ENCODE assay signal across 15 mouse cellular contexts in genomic region chr4:48660619-48661575, GRCm38 (mm10). TPM values are rescaled to one million over a fixed set of nuclear protein-coding genes. Genes with fewer than 3 reads are reported as not detected.
DNase-seq lines count a peak whose midpoint lies in the region; ATAC-seq and TF ChIP-seq lines count a peak whose summit lies in the region.
"Had no signal": no experiment of that assay in that cellular context is flagged by ENCODE, and none has a peak within 500 bp of the region (broad histone marks: within the 10 kb centered on the region; RNA-seq: fewer than 3 reads in every experiment).

No protein-coding gene starts in this region.

- no peak overlapping the region for H3K4me3 ChIP-seq in forebrain, embryonic 14.5 days (ENCODE audit: low read depth, low read length)
- no peak overlapping the region for H3K4me3 ChIP-seq in forebrain, embryonic 10.5 days
- H3K4me3 ChIP-seq in hindbrain, postnatal 0 days (ENCODE audit: low read length), result no peak overlapping the region
- H3K4me3 ChIP-seq in hindbrain, embryonic 12.5 days, result no peak overlapping the region
- H3K4me3 ChIP-seq in embryonic facial prominence, embryonic 14.5 days (ENCODE audit: low read depth, low read length), result no peak overlapping the region
- H3K4me3 ChIP-seq: midbrain, embryonic 10.5 days had no signal

- peaks cover 80% of the 10 kb centered on the region for H3K36me3 ChIP-seq in forebrain, embryonic 14.5 days (ENCODE audit: control insufficient read depth, insufficient read depth, low read length)
- H3K36me3 ChIP-seq in forebrain, embryonic 10.5 days (replicated peaks), result peaks cover 94% of the 10 kb centered on the region
- peaks cover 15% of the 10 kb centered on the region for H3K36me3 ChIP-seq in hindbrain, postnatal 0 days (ENCODE audit: insufficient read depth, low read length)
- peaks cover 75% of the 10 kb centered on the region for H3K36me3 ChIP-seq in hindbrain, embryonic 12.5 days
- H3K36me3 ChIP-seq in embryonic facial prominence, embryonic 14.5 days (ENCODE audit: control insufficient read depth, insufficient read depth, low read length), result peaks cover 70% of the 10 kb centered on the region
- H3K36me3 ChIP-seq: G1E had no signal

- H3K4me2 ChIP-seq in forebrain, embryonic 14.5 days (ENCODE audit: low read length), result no peak overlapping the region
- no peak overlapping the region for H3K4me2 ChIP-seq in hindbrain, postnatal 0 days (ENCODE audit: low read depth, low read length)
- no peak overlapping the region for H3K4me2 ChIP-seq in hindbrain, embryonic 12.5 days (replicated peaks)
- H3K4me2 ChIP-seq in embryonic facial prominence, embryonic 14.5 days (ENCODE audit: low read depth, low read length), result no peak overlapping the region

- ATAC-seq in forebrain, embryonic 14.5 days, result no peak
- 0 out of 2 replicates have a peak, but pooled peaks have one; percentile 69 for ATAC-seq in hindbrain, postnatal 0 days
- ATAC-seq in hindbrain, embryonic 12.5 days (ENCODE audit: low FRiP score), result no peak
- ATAC-seq in embryonic facial prominence, embryonic 14.5 days (ENCODE audit: low read depth), result peak; percentile 71

- H3K27me3 ChIP-seq in forebrain, embryonic 14.5 days (replicated peaks; ENCODE audit: control insufficient read depth, insufficient read depth, low read length), result no peaks in the 10 kb centered on the region
- no peaks in the 10 kb centered on the region for H3K27me3 ChIP-seq in forebrain, embryonic 10.5 days (ENCODE audit: poor library complexity, severe bottlenecking)
- H3K27me3 ChIP-seq in hindbrain, postnatal 0 days (ENCODE audit: insufficient read depth, low read length), result no peaks in the 10 kb centered on the region
- no peaks in the 10 kb centered on the region for H3K27me3 ChIP-seq in hindbrain, embryonic 12.5 days
- no peaks in the 10 kb centered on the region for H3K27me3 ChIP-seq in embryonic facial prominence, embryonic 14.5 days (replicated peaks; ENCODE audit: control insufficient read depth, insufficient read depth, low read length)

- H3K4me1 ChIP-seq in forebrain, embryonic 14.5 days (ENCODE audit: control insufficient read depth, insufficient read depth, low read length), result no peaks in the 10 kb centered on the region
- no peaks in the 10 kb centered on the region for H3K4me1 ChIP-seq in forebrain, embryonic 10.5 days
- no peaks in the 10 kb centered on the region for H3K4me1 ChIP-seq in hindbrain, postnatal 0 days (ENCODE audit: insufficient read depth, low read length)
- H3K4me1 ChIP-seq in hindbrain, embryonic 12.5 days, result no peaks in the 10 kb centered on the region
- H3K4me1 ChIP-seq in embryonic facial prominence, embryonic 14.5 days (ENCODE audit: control insufficient read depth, insufficient read depth, low read length), result 0 out of 2 replicates have a peak, but pooled peaks cover 5% of the 10 kb centered on the region
- H3K4me1 ChIP-seq: midbrain, embryonic 10.5 days had no signal

- H3K27ac ChIP-seq in forebrain, embryonic 14.5 days (ENCODE audit: low read depth, low read length), result no peak overlapping the region
- H3K27ac ChIP-seq in forebrain, embryonic 10.5 days, result no peak overlapping the region
- H3K27ac ChIP-seq in hindbrain, postnatal 0 days, result peak overlapping the region; percentile 22; the same call in 1 of the 2 replicates
- no peak overlapping the region for H3K27ac ChIP-seq in hindbrain, embryonic 12.5 days
- H3K27ac ChIP-seq in embryonic facial prominence, embryonic 14.5 days (replicated peaks; ENCODE audit: low read depth, low read length), result peak overlapping the region; percentile 52; the same call in 1 of the 2 replicates
- H3K27ac ChIP-seq: liver, embryonic 14.5 days; midbrain, embryonic 10.5 days had no signal

- peak; percentile 40 for DNase-seq in forebrain, embryonic 14.5 days (ENCODE audit: low spot score)
- no peak for DNase-seq in forebrain, embryonic 10.5 days (ENCODE audit: extremely low spot score, low spot score)
- DNase-seq in hindbrain, postnatal 0 days (ENCODE audit: low spot score), result peak; percentile 41
- peak; percentile 22 for DNase-seq in Muller cell, postnatal 12 days (ENCODE audit: inconsistent ontology term)
- DNase-seq in embryonic facial prominence, embryonic 14.5 days (ENCODE audit: low spot score), result peak; percentile 75
- DNase-seq in ovary, postnatal 36 days (ENCODE audit: low spot score), result no peak
- DNase-seq in spleen, postnatal 36 days (ENCODE audit: low spot score in 2 of 2), result no peak
- DNase-seq: adrenal gland, postnatal 10 days; kidney, postnatal 25 days; spleen, adult 18-20 months; thymus, postnatal 36 days had no signal

- 69% methylated on average over 7 of the region's 7 CpGs for WGBS in forebrain, embryonic 14.5 days
- 92% methylated on average over 7 of the region's 7 CpGs for WGBS in forebrain, embryonic 10.5 days
- 70% methylated on average over 7 of the region's 7 CpGs for WGBS in hindbrain, postnatal 0 days
- whole genome bisulfite sequencing in hindbrain, embryonic 12.5 days, result 91% methylated on average over 7 of the region's 7 CpGs
- 72% methylated on average over 7 of the region's 7 CpGs for WGBS in embryonic facial prominence, embryonic 14.5 days

- TF ChIP-seq CTCF in hindbrain, postnatal 0 days (IDR thresholded peaks at IDR 0.05; ENCODE audit: low read depth), result no peak

- no peaks in the 10 kb centered on the region for H3K9me3 ChIP-seq in forebrain, embryonic 14.5 days (replicated peaks; ENCODE audit: control insufficient read depth, low read length)
- no peaks in the 10 kb centered on the region for H3K9me3 ChIP-seq in forebrain, embryonic 10.5 days
- no peaks in the 10 kb centered on the region for H3K9me3 ChIP-seq in hindbrain, postnatal 0 days (ENCODE audit: low read length)
- H3K9me3 ChIP-seq in hindbrain, embryonic 12.5 days (replicated peaks), result no peaks in the 10 kb centered on the region
- no peaks in the 10 kb centered on the region for H3K9me3 ChIP-seq in embryonic facial prominence, embryonic 14.5 days (ENCODE audit: control insufficient read depth, low read length)
- H3K9me3 ChIP-seq: midbrain, embryonic 10.5 days had no signal

- H3K9ac ChIP-seq in forebrain, embryonic 14.5 days (ENCODE audit: low read length), result no peak overlapping the region
- no peak overlapping the region for H3K9ac ChIP-seq in hindbrain, postnatal 0 days (replicated peaks; ENCODE audit: low read length)
- no peak overlapping the region for H3K9ac ChIP-seq in hindbrain, embryonic 12.5 days
- H3K9ac ChIP-seq in embryonic facial prominence, embryonic 14.5 days (ENCODE audit: low read depth, low read length), result no peak overlapping the region
- H3K9ac ChIP-seq: liver, embryonic 14.5 days had no signal

RNA-seq across cellular contexts. Expression of gene Cavin4, which starts 2.4 kb away (rescaled TPM):
- polyA plus RNA-seq in forebrain, embryonic 14.5 days (2014; fragmentation: Nextera tagmentation; extraction: Ambion mirVana), result 1.1 and 1.5 TPM in 2 replicates
- polyA plus RNA-seq in forebrain, embryonic 10.5 days (2016; fragmentation: Nextera tagmentation; extraction: Ambion mirVana), result 0.98 and 1.3 TPM in 2 replicates
- total RNA-seq in hindbrain, postnatal 0 days (2014; rRNA removed), result 0.42 and 0.54 TPM in 2 replicates
- 0.95 and 1.4 TPM in 2 replicates for polyA plus RNA-seq in hindbrain, postnatal 0 days (2015; fragmentation: Nextera tagmentation; extraction: Ambion mirVana)
- 2.6 and 3.4 TPM in 2 replicates for polyA plus RNA-seq in hindbrain, embryonic 12.5 days (2016; fragmentation: Nextera tagmentation; extraction: Ambion mirVana)
- polyA plus RNA-seq in embryonic facial prominence, embryonic 14.5 days (2014; fragmentation: Nextera tagmentation; extraction: Ambion mirVana), result 18.8 and 32.4 TPM in 2 replicates
- polyA plus RNA-seq: G1E had no signal

Comparison
In these comparisons a context has a peak if more than half of its experiments do, and no peak if none do; other contexts are left out.
1. ATAC-seq: peak in hindbrain, postnatal 0 days (single experiment) and embryonic facial prominence, embryonic 14.5 days (single experiment); none in forebrain, embryonic 14.5 days (single experiment) and hindbrain, embryonic 12.5 days (single experiment).
2. DNase-seq: peak in forebrain, embryonic 14.5 days (single experiment), hindbrain, postnatal 0 days (single experiment), Muller cell, postnatal 12 days (single experiment) and embryonic facial prominence, embryonic 14.5 days (single experiment); none in forebrain, embryonic 10.5 days (single experiment), ovary, postnatal 36 days (single experiment) and spleen, postnatal 36 days (0 of 2).
3. H3K27ac ChIP-seq: peak in hindbrain, postnatal 0 days (single experiment) and embryonic facial prominence, embryonic 14.5 days (single experiment); none in forebrain, embryonic 14.5 days (single experiment), forebrain, embryonic 10.5 days (single experiment) and hindbrain, embryonic 12.5 days (single experiment).